Mouse (Mus musculus) kidney, adult 2 months (tissue): ENCODE data around the gene Spag7.

Source experiments
- CTCF ChIP-seq: fragments of 200-500 bp; conservative IDR thresholded peaks from 2 replicates; pipeline ENCODE4 v1.5.1; 2011; ENCODE audit warnings: low read depth, mild to moderate bottlenecking, control low read depth, low read length, moderate library complexity, mixed read lengths; ENCODE audit not compliant: insufficient read depth, insufficient read length
- POLR2A ChIP-seq: fragments of 200-500 bp; IDR thresholded peaks from one replicate; pipeline ENCODE4 v1.6.1; 2011; ENCODE audit warnings: low read depth, low read length, control low read depth

- TF ChIP-seq CTCF (no peak), POLR2A (no peak)
Measured at GRCm38 (mm10) chr11:70701221-70701955, 32.2 kb upstream of the Spag7 start.
